Mouse (Mus musculus) ovary, postnatal 14 days (tissue): ENCODE data around the gene Gimap5.

Experiments used
- DNase-seq: peaks from one replicate; pipeline ENCODE4 v3.0.0; 2022; ENCODE audit warnings: low spot score

The Gimap5 gene

DNA sequence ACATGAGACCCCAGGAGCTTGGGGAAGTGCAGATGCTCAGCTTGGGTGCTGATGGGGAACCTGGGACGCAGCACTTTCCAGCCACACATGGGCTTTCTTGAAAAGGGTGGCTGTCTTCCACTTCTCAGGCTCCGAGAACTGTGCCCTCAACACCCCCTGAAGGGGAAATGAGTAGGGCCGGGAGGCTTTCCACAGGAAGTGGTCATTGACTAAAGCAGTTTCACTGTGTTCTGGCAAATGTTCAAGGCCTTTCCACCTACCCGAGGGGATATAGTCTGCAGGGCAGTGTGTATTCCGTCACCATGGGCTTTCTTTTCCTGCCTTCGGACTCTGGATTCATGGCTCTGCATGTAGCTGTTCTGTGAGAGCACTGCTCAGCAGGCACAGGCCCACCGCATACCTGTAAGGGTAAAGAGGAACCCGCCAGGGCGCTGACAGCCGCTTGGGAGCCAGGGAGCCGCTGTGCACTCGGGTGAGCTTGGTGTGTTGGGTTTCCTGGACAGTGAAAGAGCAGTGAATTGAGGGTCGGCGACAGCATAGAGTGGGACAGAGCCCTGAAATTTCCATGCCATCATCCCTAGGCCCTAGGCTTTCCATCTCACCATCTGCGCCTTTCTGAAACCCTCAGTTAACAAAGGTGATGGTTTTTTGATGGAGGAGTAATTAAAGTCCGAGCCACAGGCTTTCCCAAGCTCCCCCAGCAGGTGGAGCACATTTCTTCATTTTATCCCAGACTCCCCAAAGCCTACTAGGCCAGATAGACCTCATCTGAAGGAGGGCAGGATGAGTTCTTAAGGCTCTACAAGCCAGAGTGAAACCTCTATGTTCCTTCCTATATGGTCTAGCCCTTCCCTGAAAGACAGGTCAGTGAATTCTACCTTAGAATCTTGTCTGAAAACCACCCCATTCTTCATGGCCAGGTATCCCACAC lies at the start of gene Gimap5:
Gene Gimap5 (plus strand): TSS at position 239 of the 931 bp plus-strand sequence.
- no peak for DNase-seq

DNA sequence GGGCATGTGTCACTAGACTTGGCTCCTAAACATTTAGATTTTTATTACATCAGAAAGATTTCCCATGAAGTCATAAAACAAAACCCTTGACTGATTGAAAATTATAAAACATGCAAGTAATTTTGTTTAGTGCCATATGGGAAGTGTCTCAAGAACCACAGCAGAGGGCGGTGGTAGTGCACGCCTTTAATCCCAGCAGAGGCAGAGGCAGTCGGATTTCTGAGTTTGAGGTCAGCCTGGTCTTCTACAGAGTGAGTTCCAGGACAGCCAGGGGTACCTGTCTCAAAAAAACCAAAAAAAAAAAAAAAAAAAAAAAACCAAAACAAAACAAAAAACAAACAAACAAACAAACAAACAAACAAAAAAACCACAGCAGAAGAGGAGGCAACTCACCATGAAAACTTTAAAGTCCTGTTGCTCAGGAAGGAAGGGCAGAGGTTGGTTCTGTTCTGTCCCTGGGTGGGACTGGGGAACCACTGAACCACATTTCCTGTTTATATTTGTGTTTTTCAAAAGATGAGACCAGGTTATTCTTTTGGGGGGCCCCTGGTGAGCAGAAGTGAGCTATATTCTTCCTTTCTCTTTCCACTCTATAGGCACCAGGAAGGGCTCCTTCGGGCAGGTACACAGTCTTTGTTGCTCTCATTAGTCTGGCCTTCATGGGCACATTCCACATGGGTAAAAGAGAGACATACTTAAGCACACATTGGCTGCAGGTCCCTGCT lies 49.0 kb upstream of the Gimap5 start:
- DNase-seq: no peak

- DNase-seq: no peak
These were observed 48.5 kb upstream of the Gimap5 start for GRCm38 (mm10) chr6:48697555-48697930.

- DNase-seq: no peak
These were observed 47.7 kb upstream of the Gimap5 start for GRCm38 (mm10) chr6:48698066-48698856.

DNA sequence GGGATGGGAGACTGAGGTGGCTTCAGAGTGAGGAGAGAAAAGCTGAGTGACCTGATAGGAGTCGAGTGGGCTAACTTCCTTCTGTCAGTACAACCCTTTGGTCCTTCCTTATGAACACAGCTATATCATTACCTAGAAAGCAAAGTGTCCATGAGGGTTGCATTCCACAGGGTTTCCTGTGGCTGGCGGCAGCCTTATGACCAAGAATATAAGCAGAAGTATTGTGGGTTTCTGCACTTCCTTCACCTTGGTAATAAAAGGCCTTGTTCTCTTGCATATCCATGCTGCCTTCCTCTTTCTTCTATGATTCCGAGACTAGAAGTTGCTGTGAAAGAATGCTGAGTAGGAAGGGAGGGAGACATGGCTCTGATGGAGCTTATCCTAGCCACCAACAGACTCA lies 47.1 kb upstream of the Gimap5 start:
- no peak for DNase-seq

DNA sequence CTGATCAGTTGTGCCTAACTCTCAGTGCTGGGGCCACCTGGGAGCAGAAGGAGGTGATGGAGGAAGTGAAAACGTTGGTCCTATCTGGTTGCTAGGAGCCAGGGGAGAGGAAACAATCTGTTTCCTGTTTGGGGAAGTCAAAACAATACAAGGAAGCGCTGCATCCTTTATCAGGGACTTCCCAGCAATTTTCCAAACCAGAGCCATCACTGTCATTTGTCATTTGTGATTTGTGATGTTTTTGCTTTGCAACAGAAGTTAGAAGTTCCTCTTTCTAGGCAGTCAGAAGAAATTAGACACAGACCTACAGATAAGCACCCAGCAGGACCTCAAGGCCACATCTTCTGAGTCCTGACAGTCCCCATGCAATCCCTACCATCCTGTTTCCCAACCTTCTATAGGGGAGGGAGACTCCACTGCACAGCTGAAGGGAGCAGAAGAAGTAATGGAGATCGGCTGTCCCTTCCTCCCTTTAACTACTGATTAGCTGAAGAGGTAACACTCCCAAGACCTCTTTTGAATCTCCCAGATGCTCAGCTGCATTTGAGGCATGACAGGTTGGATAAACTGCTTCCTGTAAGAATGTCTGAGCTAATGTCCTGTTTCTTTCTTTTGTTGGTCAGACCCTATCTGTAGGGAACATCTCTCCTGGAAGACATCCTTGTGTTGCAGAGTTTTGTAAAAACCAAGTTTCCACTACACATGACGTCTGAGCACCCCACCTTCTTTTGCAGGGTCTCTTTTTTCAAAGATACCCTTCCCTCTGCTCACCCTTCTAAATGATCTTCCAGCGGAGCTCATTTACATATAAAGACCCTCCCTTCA lies 45.5 kb upstream of the Gimap5 start:
- DNase-seq: no peak

GRCm38 (mm10) chr6:48702146-48702545 lies 43.9 kb upstream of the Gimap5 start:
- no peak for DNase-seq

DNA sequence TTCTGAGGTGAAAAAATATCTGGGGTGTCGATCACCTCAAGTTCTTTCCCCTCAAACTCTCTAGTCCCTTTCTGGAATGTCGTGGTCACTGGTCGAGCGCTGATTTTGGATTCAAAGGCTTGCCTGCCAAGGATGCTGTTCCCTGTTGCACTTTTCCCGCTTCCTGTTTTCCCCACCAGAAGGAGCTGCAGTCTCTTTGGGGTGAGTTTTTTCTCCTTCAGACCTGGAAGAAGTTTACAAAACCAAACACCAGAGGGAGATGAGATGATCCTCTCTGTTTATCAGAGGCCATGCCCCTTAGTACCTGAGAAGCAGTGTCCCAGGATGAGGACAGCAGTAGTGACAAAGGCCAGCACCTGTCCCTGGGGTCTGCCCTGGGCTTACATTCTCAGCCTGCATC lies 43.4 kb upstream of the Gimap5 start:
- DNase-seq: no peak

GRCm38 (mm10) chr6:48704146-48704545 lies 41.9 kb upstream of the Gimap5 start:
- no peak for DNase-seq

- no peak for DNase-seq
These were observed 39.9 kb upstream of the Gimap5 start for GRCm38 (mm10) chr6:48706130-48706529.

DNA sequence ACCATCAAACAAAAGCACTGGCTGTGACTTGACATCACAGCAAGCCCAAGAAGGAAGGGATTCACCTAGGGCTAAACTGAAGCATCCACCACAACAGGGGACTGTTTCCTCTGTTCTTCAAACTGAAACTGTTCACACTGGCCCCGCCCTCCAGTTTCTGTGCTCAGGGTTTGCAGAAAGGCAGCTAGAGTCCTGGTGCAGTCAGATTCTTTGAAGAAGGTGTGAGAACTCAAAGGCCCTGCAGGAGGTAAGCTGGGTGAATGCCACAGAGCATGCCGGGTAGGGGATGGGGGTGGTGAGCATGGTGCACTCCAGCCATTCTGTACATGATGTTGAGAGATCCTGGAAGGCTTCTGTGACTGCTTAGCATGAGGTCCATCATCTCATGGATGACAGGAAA lies 27.5 kb upstream of the Gimap5 start, which contains the start of the genes Gm28053 and Gimap7:
Gene Gm28053 (plus strand): TSS at position 153 of the 400 bp plus-strand sequence.
Gene Gimap7 (plus strand): TSS at position 167 of the 400 bp plus-strand sequence.
- no peak for DNase-seq

GRCm38 (mm10) chr6:48720326-48720725 lies 25.7 kb upstream of the Gimap5 start:
- DNase-seq: no peak

- no peak for DNase-seq
These were observed 22.5 kb upstream of the Gimap5 start for GRCm38 (mm10) chr6:48723468-48723867.

DNA sequence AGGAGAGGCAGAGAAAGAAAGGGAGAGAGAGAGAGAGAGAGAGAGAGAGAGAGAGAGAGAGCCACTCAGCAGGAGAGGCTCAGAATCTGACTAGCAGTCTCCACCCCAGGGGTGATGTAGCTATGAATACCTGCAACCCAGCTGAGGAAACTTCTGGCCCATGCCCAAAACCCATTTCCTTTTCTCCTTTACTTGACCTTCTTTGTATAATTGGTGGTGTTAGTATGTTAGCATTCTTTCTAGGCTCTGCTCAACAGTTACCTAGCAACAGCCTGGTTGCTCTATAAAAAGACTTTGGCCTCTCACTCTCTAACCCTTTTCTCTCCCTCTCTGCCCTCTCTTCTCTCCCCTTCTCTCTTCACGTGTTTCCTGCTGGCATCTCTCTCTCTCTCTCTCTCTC lies 20.5 kb upstream of the Gimap5 start:
- DNase-seq: peak; percentile 27

- no peak for DNase-seq
These were observed 18.2 kb upstream of the Gimap5 start for GRCm38 (mm10) chr6:48727761-48728160.

GRCm38 (mm10) chr6:48732864-48733304 lies 13.1 kb upstream of the Gimap5 start:
- DNase-seq: no peak

DNA sequence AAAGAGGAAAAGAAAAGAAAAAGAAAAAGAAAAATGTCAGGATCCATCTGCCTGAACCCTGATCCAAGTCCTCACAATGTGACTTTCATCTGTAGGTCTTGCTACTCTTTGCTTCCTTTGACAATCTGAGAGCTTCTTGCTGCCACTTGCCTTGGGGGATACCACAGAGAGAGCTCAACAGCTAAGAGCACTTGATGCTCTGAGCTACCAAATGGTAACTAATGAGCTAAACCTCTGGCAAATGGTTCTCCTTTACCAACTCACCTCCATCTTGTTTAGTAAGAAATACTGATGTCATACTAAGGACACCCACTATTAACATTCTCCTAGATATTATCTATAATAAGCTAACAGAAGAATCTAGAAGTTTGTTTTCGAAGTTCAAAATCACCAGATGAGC lies 12.3 kb upstream of the Gimap5 start:
- no peak for DNase-seq

GRCm38 (mm10) chr6:48737053-48737452 lies 8.9 kb upstream of the Gimap5 start:
- DNase-seq: no peak

DNA sequence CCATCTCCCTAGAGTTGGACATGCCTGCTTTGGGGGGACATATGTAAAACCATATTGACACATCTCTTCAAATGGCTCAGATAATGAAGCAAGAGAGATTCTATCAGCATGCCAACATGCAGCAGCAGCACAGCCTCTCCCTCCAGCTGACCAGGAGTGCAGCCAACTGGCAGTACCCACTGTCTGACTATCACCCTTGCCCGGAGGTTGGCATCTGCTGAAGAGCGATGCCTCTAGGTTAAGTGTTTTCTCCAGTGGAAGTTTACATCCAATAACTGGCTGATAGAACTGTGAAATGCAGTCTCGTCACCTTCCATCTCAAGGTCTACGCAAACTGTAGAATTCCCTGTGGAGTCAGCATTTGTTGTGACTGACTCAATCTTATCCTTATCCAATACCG lies 8.3 kb upstream of the Gimap5 start:
- DNase-seq: no peak

DNA sequence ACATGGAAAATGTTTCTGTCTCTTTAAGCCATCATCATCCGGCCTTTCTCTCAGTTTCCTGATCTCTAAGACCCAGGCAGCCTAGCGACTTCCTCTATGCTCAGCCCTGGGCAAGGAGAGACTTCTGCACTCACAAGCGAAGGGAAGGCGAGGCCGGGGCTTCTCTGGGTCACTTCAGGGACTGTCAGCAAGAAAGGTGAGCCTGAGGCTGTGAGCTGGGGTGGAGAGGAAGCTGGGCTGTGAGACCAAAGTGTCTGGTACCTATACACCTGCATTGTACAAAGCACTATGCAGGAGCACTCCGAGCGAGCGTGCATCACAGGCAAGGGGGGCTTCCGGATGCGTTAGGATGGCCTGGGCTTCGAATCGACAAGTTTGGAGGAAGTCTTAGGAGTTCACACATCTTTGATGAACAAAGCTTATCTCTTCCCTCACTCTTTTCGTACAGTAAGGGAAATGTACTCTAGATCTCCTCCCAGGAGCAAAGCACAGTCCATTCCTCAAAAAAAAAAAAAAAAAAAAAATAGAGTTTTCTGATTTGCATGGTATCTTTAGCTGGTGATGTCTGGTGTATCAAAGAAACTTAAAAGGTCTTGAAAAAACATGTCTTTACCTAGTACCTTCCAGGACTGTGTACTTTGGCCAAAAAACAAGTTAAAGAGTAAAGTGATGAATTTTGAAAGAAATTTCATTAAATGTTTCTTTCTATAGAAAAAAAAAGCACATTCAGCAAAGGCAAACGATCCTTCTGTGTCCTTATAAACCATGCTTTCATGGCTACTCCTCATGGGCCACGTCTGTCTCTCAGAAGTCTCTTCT lies 6.8 kb upstream of the Gimap5 start, which contains the start of gene Gimap1:
Gene Gimap1 (plus strand): TSS at position 94 of the 819 bp plus-strand sequence.
- DNase-seq: no peak

- DNase-seq: no peak
These were observed 6.3 kb upstream of the Gimap5 start for GRCm38 (mm10) chr6:48739780-48740055.
